Mouse (Mus musculus): ENCODE measurements at regions not wholly inside any gene's neighbourhood (a gene's known extent, or its start where the extent isn't known, plus 50 kb on each side); places are given as distances from the start of the nearest gene placed in this dataset.

DNA sequence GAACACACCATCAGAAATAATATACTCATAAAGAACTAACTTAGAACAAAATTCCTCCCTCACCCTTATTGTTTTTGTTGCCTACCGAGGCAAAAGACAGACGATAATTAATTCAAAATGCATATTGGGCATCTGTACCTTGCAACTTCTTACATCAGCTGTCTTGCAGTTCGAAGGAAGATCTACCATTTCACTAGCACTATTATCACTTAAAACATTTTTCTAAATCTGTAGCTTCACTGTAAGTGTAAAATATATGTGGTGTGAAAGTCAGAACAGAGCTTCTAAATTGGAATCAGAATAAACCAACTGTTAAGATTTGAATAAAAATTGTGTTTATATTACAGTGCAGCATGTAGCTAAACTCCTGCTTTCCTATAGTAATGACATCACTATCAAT, 562.4 kb upstream of the Atp10a start:
- ATAC-seq (ENCODE audit: low FRiP score, low TSS enrichment), result no peak
- WGBS, result 82% methylated on average over 3 of the region's 3 CpGs
- Histone ChIP-seq H3K9me3 (ENCODE audit: low read length) (no peaks in the 10 kb centered on the region), H3K4me1 (ENCODE audit: insufficient read depth, low read length) (no peaks in the 10 kb centered on the region), H3K27me3 (ENCODE audit: insufficient read depth, low read length) (no peaks in the 10 kb centered on the region), H3K36me3 (ENCODE audit: insufficient read depth, low read length) (no peaks in the 10 kb centered on the region), H3K9ac (replicated peaks; ENCODE audit: low read length) (no peak overlapping the region), H3K4me3 (ENCODE audit: low read length) (no peak overlapping the region), H3K4me2 (replicated peaks; ENCODE audit: low read depth, low read length) (no peak overlapping the region), H3K27ac (ENCODE audit: low read length) (no peak overlapping the region)

DNA sequence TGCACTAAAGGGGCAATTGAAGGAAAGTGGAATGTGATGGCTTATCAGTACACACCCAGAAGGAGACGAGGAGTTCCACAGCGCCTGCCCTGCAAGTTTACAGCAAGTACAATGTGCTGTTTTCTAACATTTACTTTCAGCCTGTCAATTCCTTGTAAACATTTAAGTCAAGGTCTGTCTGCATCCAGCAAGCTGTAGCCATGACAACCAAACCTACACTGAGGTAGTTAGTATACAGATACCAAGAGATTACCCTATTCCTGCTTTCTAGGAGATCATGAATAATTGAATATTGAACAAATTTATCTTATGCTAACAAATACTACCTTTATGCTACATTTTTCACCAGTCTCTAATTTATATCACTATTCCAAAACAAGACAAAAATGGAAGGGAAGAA, 569.0 kb upstream of the Gabra5 start:
- H3K4me3 ChIP-seq (ENCODE audit: low read length), result no peak overlapping the region
- ATAC-seq (ENCODE audit: low FRiP score, low TSS enrichment), result no peak
- H3K27ac ChIP-seq (ENCODE audit: low read length), result no peak overlapping the region
- WGBS, result 66% methylated on average over 2 of the region's 2 CpGs
- no peaks in the 10 kb centered on the region for H3K36me3 ChIP-seq (ENCODE audit: insufficient read depth, low read length)
- no peaks in the 10 kb centered on the region for H3K9me3 ChIP-seq (ENCODE audit: low read length)
- H3K27me3 ChIP-seq (ENCODE audit: insufficient read depth, low read length), result no peaks in the 10 kb centered on the region
- no peaks in the 10 kb centered on the region for H3K4me1 ChIP-seq (ENCODE audit: insufficient read depth, low read length)
- no peak overlapping the region for H3K9ac ChIP-seq (replicated peaks; ENCODE audit: low read length)
- no peak overlapping the region for H3K4me2 ChIP-seq (replicated peaks; ENCODE audit: low read depth, low read length)

DNA sequence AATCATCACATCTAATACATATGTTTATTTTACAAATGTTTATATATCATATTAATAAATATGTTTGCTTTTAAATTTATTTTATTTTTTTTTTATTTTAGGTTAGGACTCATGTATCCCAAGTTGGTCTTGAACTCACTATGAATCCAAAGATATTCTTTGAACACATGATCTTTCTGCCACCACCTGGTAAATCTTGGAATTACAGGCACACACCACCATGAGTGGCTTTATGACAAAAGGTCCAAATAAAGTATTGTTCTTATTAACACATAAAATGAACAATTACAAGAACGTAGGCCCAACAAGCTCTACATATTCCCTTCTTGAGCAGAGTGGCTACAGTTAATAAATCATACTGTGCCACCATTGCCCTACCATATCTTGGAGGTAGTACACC, 523.1 kb upstream of the Gabra5 start:
- H3K9me3 ChIP-seq (ENCODE audit: low read length), result no peaks in the 10 kb centered on the region
- no peaks in the 10 kb centered on the region for H3K4me1 ChIP-seq (ENCODE audit: insufficient read depth, low read length)
- no peak overlapping the region for H3K27ac ChIP-seq (ENCODE audit: low read length)
- WGBS, result 77% methylated on average over 1 of the region's 1 CpGs
- H3K27me3 ChIP-seq (ENCODE audit: insufficient read depth, low read length), result no peaks in the 10 kb centered on the region
- ATAC-seq (ENCODE audit: low FRiP score, low TSS enrichment), result no peak
- H3K36me3 ChIP-seq (ENCODE audit: insufficient read depth, low read length), result no peaks in the 10 kb centered on the region
- no peak overlapping the region for H3K4me3 ChIP-seq (ENCODE audit: low read length)
- no peak overlapping the region for H3K4me2 ChIP-seq (replicated peaks; ENCODE audit: low read depth, low read length)
- no peak overlapping the region for H3K9ac ChIP-seq (replicated peaks; ENCODE audit: low read length)

DNA sequence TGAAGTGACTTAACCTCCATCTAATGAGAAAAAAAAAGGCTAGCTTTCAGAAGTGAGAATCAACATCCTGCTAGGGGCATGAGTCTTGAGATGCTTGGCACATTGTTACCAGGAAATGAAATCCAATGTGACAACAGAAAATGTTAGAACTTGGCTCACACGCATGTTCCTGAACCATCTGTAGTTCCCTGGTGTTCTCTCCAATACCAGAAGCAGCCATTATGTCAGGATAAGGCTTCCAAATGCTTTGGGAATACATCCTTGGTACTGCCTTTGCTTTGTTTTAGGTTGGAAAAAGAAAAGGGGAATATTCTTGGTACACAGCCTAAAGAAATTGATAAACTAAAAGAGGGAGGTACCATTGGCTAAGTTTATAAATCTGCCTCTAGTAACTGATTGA, 522.3 kb upstream of the Gabra5 start:
- no peaks in the 10 kb centered on the region for H3K4me1 ChIP-seq (ENCODE audit: insufficient read depth, low read length)
- no peak overlapping the region for H3K4me2 ChIP-seq (replicated peaks; ENCODE audit: low read depth, low read length)
- WGBS, result 88% methylated on average over 1 of the region's 1 CpGs
- ATAC-seq (ENCODE audit: low FRiP score, low TSS enrichment), result no peak
- no peaks in the 10 kb centered on the region for H3K36me3 ChIP-seq (ENCODE audit: insufficient read depth, low read length)
- H3K4me3 ChIP-seq (ENCODE audit: low read length), result no peak overlapping the region
- H3K27me3 ChIP-seq (ENCODE audit: insufficient read depth, low read length), result no peaks in the 10 kb centered on the region
- H3K9ac ChIP-seq (replicated peaks; ENCODE audit: low read length), result no peak overlapping the region
- H3K27ac ChIP-seq (ENCODE audit: low read length), result no peak overlapping the region
- H3K9me3 ChIP-seq (ENCODE audit: low read length), result no peaks in the 10 kb centered on the region

DNA sequence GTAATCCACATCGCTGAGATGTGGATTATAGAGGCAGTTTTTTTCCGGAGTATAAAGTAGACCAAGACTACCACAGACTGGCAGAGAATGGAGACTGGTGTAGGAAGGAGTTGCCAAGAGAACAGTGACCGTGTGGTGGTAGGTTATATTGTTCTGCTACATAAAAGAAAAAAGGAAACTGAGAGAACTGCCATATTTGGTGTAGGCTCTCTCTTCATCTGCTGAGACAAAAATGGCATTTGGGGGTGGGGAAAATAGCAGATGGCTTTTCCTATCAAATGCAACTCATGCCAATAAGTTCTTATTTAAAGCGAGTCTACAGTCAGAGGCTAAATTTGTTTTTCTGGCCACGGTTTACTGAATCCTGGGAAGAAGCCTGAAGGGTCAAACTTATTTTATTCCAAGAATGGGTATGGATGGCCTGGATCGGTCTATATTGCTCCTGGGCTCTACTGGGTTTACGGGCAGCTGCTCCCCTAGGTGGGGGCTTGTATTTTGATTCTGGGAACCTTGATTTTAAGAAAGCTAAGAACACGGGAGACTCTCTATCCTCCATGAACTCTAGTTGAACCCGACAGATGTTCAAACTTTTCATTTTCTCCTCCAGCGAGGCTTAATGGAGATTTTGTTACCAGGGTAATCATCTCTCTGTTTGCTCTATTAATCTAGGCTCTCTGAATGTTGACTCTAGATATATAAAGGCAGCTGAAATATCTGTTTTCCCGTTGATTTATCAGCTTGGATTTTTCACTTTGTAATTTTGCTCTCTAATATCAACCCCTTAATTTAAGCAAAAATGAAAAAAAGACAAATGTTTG, 482.8 kb upstream of the Gabra5 start:
- Histone ChIP-seq H3K27ac (ENCODE audit: low read length) (no peak overlapping the region), H3K4me1 (ENCODE audit: insufficient read depth, low read length) (no peaks in the 10 kb centered on the region), H3K27me3 (ENCODE audit: insufficient read depth, low read length) (no peaks in the 10 kb centered on the region), H3K9ac (replicated peaks; ENCODE audit: low read length) (no peak overlapping the region), H3K36me3 (ENCODE audit: insufficient read depth, low read length) (no peaks in the 10 kb centered on the region), H3K4me2 (replicated peaks; ENCODE audit: low read depth, low read length) (no peak overlapping the region), H3K4me3 (ENCODE audit: low read length) (no peak overlapping the region), H3K9me3 (ENCODE audit: low read length) (no peaks in the 10 kb centered on the region)
- no peak for ATAC-seq (ENCODE audit: low FRiP score, low TSS enrichment)
- 55% methylated on average over 11 of the region's 11 CpGs for WGBS

DNA sequence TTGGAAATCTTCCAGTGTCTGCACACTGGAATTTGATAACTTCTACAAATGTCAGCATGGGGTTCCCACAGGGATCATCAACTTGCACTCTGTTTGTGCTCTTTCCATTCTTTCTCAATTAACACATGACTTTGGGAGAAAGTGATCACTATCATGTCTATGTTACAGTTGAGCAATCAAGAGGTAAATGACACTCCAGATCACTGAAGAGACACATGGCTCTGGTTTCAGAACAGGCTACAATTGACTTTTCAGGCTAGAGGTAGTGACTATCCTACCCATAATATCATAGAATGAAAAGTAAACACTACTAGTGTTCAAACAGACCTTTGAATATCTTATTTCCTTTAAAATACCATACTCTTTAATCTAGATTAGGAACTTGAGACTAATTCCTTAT, 473.3 kb upstream of the Gabra5 start:
- H3K9me3 ChIP-seq (ENCODE audit: low read length), result no peaks in the 10 kb centered on the region
- H3K4me1 ChIP-seq (ENCODE audit: insufficient read depth, low read length), result no peaks in the 10 kb centered on the region

DNA sequence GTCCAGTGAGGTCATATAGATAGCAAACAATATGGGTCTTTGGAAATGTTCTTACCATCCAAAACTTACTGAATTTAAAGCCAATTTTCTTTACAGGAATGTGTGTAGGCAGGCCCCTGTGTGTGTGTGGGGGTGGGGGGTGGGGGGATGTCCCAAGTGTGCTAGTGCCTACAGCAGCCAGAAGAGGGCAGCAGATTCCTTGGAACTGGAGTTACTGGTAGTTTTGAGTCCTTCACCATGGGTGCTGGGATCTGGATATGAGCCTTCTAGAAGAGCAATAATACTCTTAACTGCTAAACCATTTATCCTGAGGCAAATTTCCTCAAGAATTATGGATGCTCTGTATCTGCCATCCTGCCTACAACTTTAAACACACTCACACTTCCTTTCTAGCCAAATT, 456.4 kb upstream of the Gabra5 start:
- Histone ChIP-seq H3K4me2 (replicated peaks; ENCODE audit: low read depth, low read length) (no peak overlapping the region), H3K36me3 (ENCODE audit: insufficient read depth, low read length) (no peaks in the 10 kb centered on the region)
- ATAC-seq (ENCODE audit: low FRiP score, low TSS enrichment), result no peak

More for the DNA sequence above, 473.3 kb upstream of the Gabra5 start:
- Histone ChIP-seq H3K27ac (ENCODE audit: low read length) (no peak overlapping the region), H3K4me3 (ENCODE audit: low read length) (no peak overlapping the region), H3K9ac (replicated peaks; ENCODE audit: low read length) (no peak overlapping the region), H3K4me2 (replicated peaks; ENCODE audit: low read depth, low read length) (no peak overlapping the region), H3K36me3 (ENCODE audit: insufficient read depth, low read length) (no peaks in the 10 kb centered on the region), H3K27me3 (ENCODE audit: insufficient read depth, low read length) (no peaks in the 10 kb centered on the region)
- ATAC-seq (ENCODE audit: low FRiP score, low TSS enrichment), result peak; percentile 61; the same call in 1 of the 2 replicates

DNA sequence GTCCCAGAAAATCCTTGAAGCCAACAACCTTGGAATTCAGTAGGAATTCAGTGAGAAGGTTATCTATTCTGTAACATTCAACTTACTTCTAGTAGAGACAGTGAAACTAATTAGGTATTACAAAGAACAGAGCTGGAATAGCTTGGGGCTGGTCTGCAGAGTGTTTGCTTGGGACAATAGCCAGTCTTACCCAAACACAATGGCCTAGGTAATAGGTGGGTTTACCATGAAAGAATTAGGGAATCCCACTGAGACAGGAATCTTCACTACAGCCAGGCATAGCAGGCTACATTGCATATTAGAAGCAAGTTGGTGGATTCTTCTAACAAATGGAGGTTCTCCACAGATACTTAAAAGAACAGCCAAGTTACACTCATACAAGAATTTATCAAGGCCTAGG, 449.0 kb upstream of the Gabra5 start:
- ATAC-seq (ENCODE audit: low FRiP score, low TSS enrichment), result no peak

More for the DNA sequence above, 456.4 kb upstream of the Gabra5 start:
- H3K4me3 ChIP-seq (ENCODE audit: low read length), result no peak overlapping the region
- H3K4me1 ChIP-seq (ENCODE audit: insufficient read depth, low read length), result no peaks in the 10 kb centered on the region
- H3K9me3 ChIP-seq (ENCODE audit: low read length), result no peaks in the 10 kb centered on the region
- no peak overlapping the region for H3K9ac ChIP-seq (replicated peaks; ENCODE audit: low read length)
- no peaks in the 10 kb centered on the region for H3K27me3 ChIP-seq (ENCODE audit: insufficient read depth, low read length)
- no peak overlapping the region for H3K27ac ChIP-seq (ENCODE audit: low read length)

More for the DNA sequence above, 449.0 kb upstream of the Gabra5 start:
- no peaks in the 10 kb centered on the region for H3K36me3 ChIP-seq (ENCODE audit: insufficient read depth, low read length)
- no peak overlapping the region for H3K4me3 ChIP-seq (ENCODE audit: low read length)
- H3K27ac ChIP-seq (ENCODE audit: low read length), result no peak overlapping the region
- H3K9me3 ChIP-seq (ENCODE audit: low read length), result no peaks in the 10 kb centered on the region
- no peaks in the 10 kb centered on the region for H3K4me1 ChIP-seq (ENCODE audit: insufficient read depth, low read length)
- H3K27me3 ChIP-seq (ENCODE audit: insufficient read depth, low read length), result no peaks in the 10 kb centered on the region
- no peak overlapping the region for H3K4me2 ChIP-seq (replicated peaks; ENCODE audit: low read depth, low read length)
- H3K9ac ChIP-seq (replicated peaks; ENCODE audit: low read length), result no peak overlapping the region
